Comparison of ENCODE assay signal across 26 mouse cellular contexts in the genomic region with DNA sequence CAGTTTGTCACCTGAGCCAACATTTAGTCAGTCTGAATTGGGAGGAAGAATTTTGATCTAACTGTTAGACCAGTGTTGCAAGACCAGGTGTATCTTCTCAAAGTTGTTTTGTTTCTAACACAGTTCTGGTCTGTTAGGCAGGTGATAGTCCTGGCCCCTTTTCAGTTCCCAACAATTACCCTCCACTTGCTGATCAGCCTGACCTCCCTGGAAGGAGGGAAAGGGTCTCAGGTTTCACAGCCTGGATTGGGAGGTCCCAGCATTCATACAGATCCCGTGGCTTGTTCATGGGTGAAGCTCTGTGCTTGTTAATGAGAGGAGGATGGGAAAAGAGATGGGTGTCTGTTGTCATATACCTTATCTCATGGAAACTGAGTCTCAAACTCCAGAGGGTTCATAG. TPM values are rescaled to one million over a fixed set of nuclear protein-coding genes. Genes with fewer than 3 reads are reported as not detected.
DNase-seq lines count a peak whose midpoint lies in the region; ATAC-seq lines count a peak whose summit lies in the region.
"Had no signal": no experiment of that assay in that cellular context is flagged by ENCODE, and none has a peak within 500 bp of the region (broad histone marks: within the 10 kb centered on the region; RNA-seq: fewer than 3 reads in every experiment).

No protein-coding gene starts in this region.

- no peaks in the 10 kb centered on the region for H3K27me3 ChIP-seq in kidney, embryonic 14.5 days (ENCODE audit: control insufficient read depth, insufficient read depth, low read length)
- no peaks in the 10 kb centered on the region for H3K27me3 ChIP-seq in limb, embryonic 10.5 days (ENCODE audit: low read depth, poor library complexity, severe bottlenecking)
- H3K27me3 ChIP-seq: embryonic facial prominence, embryonic 15.5 days; forebrain, embryonic 12.5 days; heart, embryonic 15.5 days; intestine, embryonic 15.5 days; lung, embryonic 15.5 days; midbrain, embryonic 13.5 days; stomach, embryonic 15.5 days had no signal

- H3K9me3 ChIP-seq in kidney, embryonic 14.5 days (ENCODE audit: control insufficient read depth, low read length): no peaks in the 10 kb centered on the region
- H3K9me3 ChIP-seq in limb, embryonic 10.5 days (replicated peaks): no peaks in the 10 kb centered on the region
- H3K9me3 ChIP-seq: embryonic facial prominence, embryonic 15.5 days; forebrain, embryonic 12.5 days; heart, embryonic 15.5 days; intestine, embryonic 15.5 days; lung, embryonic 15.5 days; midbrain, embryonic 13.5 days; stomach, embryonic 15.5 days had no signal

- peaks cover 38% of the 10 kb centered on the region for H3K4me1 ChIP-seq in kidney, embryonic 14.5 days (ENCODE audit: control insufficient read depth, insufficient read depth, low read length)
- peaks cover 57% of the 10 kb centered on the region for H3K4me1 ChIP-seq in limb, embryonic 10.5 days
- H3K4me1 ChIP-seq: embryonic facial prominence, embryonic 15.5 days; heart, embryonic 15.5 days; lung, embryonic 15.5 days; stomach, embryonic 15.5 days had no signal

- peak overlapping the region; percentile 85 for H3K27ac ChIP-seq in kidney, embryonic 14.5 days (ENCODE audit: low read depth, low read length)
- 0 out of 2 replicates have a peak overlapping the region, but pooled peaks have one; percentile 36 for H3K27ac ChIP-seq in limb, embryonic 10.5 days
- H3K27ac ChIP-seq: embryonic facial prominence, embryonic 15.5 days; forebrain, embryonic 12.5 days; heart, adult 2 months; heart, embryonic 15.5 days; intestine, embryonic 15.5 days; liver, embryonic 14.5 days; lung, embryonic 15.5 days; macrophage; midbrain, embryonic 13.5 days; stomach, embryonic 15.5 days had no signal

- no peak overlapping the region for H3K9ac ChIP-seq in kidney, embryonic 14.5 days (ENCODE audit: low read depth, low read length)
- H3K9ac ChIP-seq: embryonic facial prominence, embryonic 15.5 days; forebrain, embryonic 12.5 days; heart, embryonic 15.5 days; intestine, embryonic 15.5 days; liver, embryonic 14.5 days; lung, embryonic 15.5 days; midbrain, embryonic 13.5 days; stomach, embryonic 15.5 days had no signal

- 0% methylated on average over 1 of the region's 1 CpGs for WGBS in kidney, embryonic 14.5 days
- 0% methylated on average over 1 of the region's 1 CpGs for WGBS in limb, embryonic 10.5 days

- H3K4me2 ChIP-seq in kidney, embryonic 14.5 days (replicated peaks; ENCODE audit: low read depth, low read length): no peak overlapping the region
- H3K4me2 ChIP-seq: embryonic facial prominence, embryonic 15.5 days; forebrain, embryonic 12.5 days; heart, embryonic 15.5 days; intestine, embryonic 15.5 days; lung, embryonic 15.5 days; midbrain, embryonic 13.5 days; stomach, embryonic 15.5 days had no signal

- no peak for DNase-seq in kidney, postnatal 10 days
- DNase-seq in R1 (ENCODE audit: low read depth, low spot score): peak; percentile 34
- DNase-seq in embryo, embryonic 11 days: peak; percentile 56
- no peak for DNase-seq in limb, embryonic 10.5 days (ENCODE audit: low spot score)
- DNase-seq in thymus, postnatal 4 days: no peak
- no peak for DNase-seq in right cerebral cortex, adult 2 months (ENCODE audit: low spot score in 2 of 2)
- no peak for DNase-seq in heart, postnatal 4 days
- DNase-seq: adrenal gland, adult 8-10 months; cerebellum, postnatal 10 days; gastrocnemius, postnatal 10 days; heart, adult 2 months; kidney, postnatal 25 days; layer of hippocampus, adult 9-11 months; right cerebral cortex, postnatal 25 days; thymus, adult 18-20 months had no signal

- ATAC-seq in kidney, embryonic 14.5 days (ENCODE audit: low FRiP score, low TSS enrichment): peak; percentile 91
- ATAC-seq: intestine, embryonic 15.5 days; midbrain, embryonic 13.5 days had no signal

- H3K4me3 ChIP-seq in kidney, embryonic 14.5 days (ENCODE audit: low read length): no peak overlapping the region
- no peak overlapping the region for H3K4me3 ChIP-seq in limb, embryonic 10.5 days
- H3K4me3 ChIP-seq: embryonic facial prominence, embryonic 15.5 days; forebrain, embryonic 12.5 days; heart, adult 2 months; heart, embryonic 15.5 days; intestine, embryonic 15.5 days; lung, embryonic 15.5 days; midbrain, embryonic 13.5 days; myocyte; stomach, embryonic 15.5 days had no signal

- H3K36me3 ChIP-seq in kidney, embryonic 14.5 days (ENCODE audit: control insufficient read depth, insufficient read depth, low read length): no peaks in the 10 kb centered on the region
- H3K36me3 ChIP-seq in limb, embryonic 10.5 days: no peaks in the 10 kb centered on the region
- H3K36me3 ChIP-seq: embryonic facial prominence, embryonic 15.5 days; forebrain, embryonic 12.5 days; heart, embryonic 15.5 days; intestine, embryonic 15.5 days; lung, embryonic 15.5 days; midbrain, embryonic 13.5 days; stomach, embryonic 15.5 days had no signal

RNA-seq across cellular contexts. Expression of gene Eipr1, which starts 33.7 kb away (rescaled TPM):
- polyA plus RNA-seq in kidney, embryonic 14.5 days (2014; fragmentation: Nextera tagmentation; extraction: Ambion mirVana): 33.4 and 36.1 TPM in 2 replicates
- polyA plus RNA-seq in limb, embryonic 10.5 days (2016; fragmentation: Nextera tagmentation; extraction: Ambion mirVana): 41.2 and 42.2 TPM in 2 replicates
- 10 to 100 TPM; 11.8 to 13.4 TPM for total RNA-seq in heart, postnatal 4 days (2021)

RNA-seq across cellular contexts. Expression of gene Trappc12, which starts 35.0 kb away (rescaled TPM):
- 27.4 and 43.9 TPM in 2 replicates for polyA plus RNA-seq in kidney, embryonic 14.5 days (2014; fragmentation: Nextera tagmentation; extraction: Ambion mirVana)
- 34.0 and 37.9 TPM in 2 replicates for polyA plus RNA-seq in limb, embryonic 10.5 days (2016; fragmentation: Nextera tagmentation; extraction: Ambion mirVana)
- total RNA-seq in heart, postnatal 4 days (2021): 10 to 100 TPM; 24.7 to 25.8 TPM

Comparison
In these comparisons a context has a peak if more than half of its experiments do, and no peak if none do; other contexts are left out.
1. DNase-seq: peak in R1 (single experiment) and embryo, embryonic 11 days (single experiment); none in kidney, postnatal 10 days (single experiment), limb, embryonic 10.5 days (single experiment), thymus, postnatal 4 days (single experiment), right cerebral cortex, adult 2 months (0 of 2) and heart, postnatal 4 days (single experiment).